Mouse (Mus musculus): ENCODE data around the gene Eci1. TPM values are rescaled to one million over a fixed set of nuclear protein-coding genes. Genes with fewer than 3 reads are reported as not detected.
A peak's percentile ranks its signal among the peaks of the same experiment; 100 is the strongest.

The Eci1 gene
- polyA plus RNA-seq (2014; fragmentation: Nextera tagmentation; extraction: Ambion mirVana), result 190 and 199 TPM in 2 replicates

- peak within 1 kb of the TSS; percentile 97 for H3K27ac ChIP-seq (ENCODE audit: low read depth, low read length)
- peak within 1 kb of the TSS; percentile 71 for H3K4me2 ChIP-seq
- WGBS (ENCODE audit: insufficient replicate concordance), result under 1% methylated on average over 48 of the region's 48 CpGs
- peak within 1 kb of the TSS; percentile 95 for H3K9ac ChIP-seq (ENCODE audit: low read depth, low read length)
- peak; percentile 96 for ATAC-seq (replicated peaks; ENCODE audit: insufficient number of reproducible peaks, low FRiP score, low TSS enrichment)
- peak within 1 kb of the TSS; percentile 87 for H3K4me3 ChIP-seq (ENCODE audit: low read depth, low read length)
- peaks cover 24% of the 10 kb centered on the region for H3K36me3 ChIP-seq (ENCODE audit: control insufficient read depth, insufficient read depth, low read length)
- no peaks in the 10 kb centered on the region for H3K27me3 ChIP-seq (ENCODE audit: control insufficient read depth, insufficient read depth, low read length)
- no peaks in the 10 kb centered on the region for H3K9me3 ChIP-seq (replicated peaks; ENCODE audit: control insufficient read depth, low read length)
- peaks cover 11% of the 10 kb centered on the region; the same call in 1 of the 2 replicates for H3K4me1 ChIP-seq (ENCODE audit: control insufficient read depth, insufficient read depth, low read length)
Observed at GRCm38 (mm10) chr17:24426471-24427169, at the start of gene Eci1. Eci1 (plus strand) TSS chr17:24426641.

GRCm38 (mm10) chr17:24378496-24378895 is 47.9 kb upstream of the Eci1 start:
- WGBS (ENCODE audit: insufficient replicate concordance), result 73% methylated on average over 2 of the region's 2 CpGs
- no peak overlapping the region for H3K4me3 ChIP-seq (ENCODE audit: low read depth, low read length)
- no peak overlapping the region for H3K9ac ChIP-seq (ENCODE audit: low read depth, low read length)
- peaks cover 3% of the 10 kb centered on the region for H3K36me3 ChIP-seq (ENCODE audit: control insufficient read depth, insufficient read depth, low read length)
- H3K4me1 ChIP-seq (ENCODE audit: control insufficient read depth, insufficient read depth, low read length), result 0 out of 2 replicates have a peak, but pooled peaks cover 4% of the 10 kb centered on the region
- no peak overlapping the region for H3K4me2 ChIP-seq
- no peak for ATAC-seq (replicated peaks; ENCODE audit: insufficient number of reproducible peaks, low FRiP score, low TSS enrichment)
- H3K27ac ChIP-seq (ENCODE audit: low read depth, low read length), result no peak overlapping the region
- H3K27me3 ChIP-seq (ENCODE audit: control insufficient read depth, insufficient read depth, low read length), result no peaks in the 10 kb centered on the region
- no peaks in the 10 kb centered on the region for H3K9me3 ChIP-seq (replicated peaks; ENCODE audit: control insufficient read depth, low read length)

DNA sequence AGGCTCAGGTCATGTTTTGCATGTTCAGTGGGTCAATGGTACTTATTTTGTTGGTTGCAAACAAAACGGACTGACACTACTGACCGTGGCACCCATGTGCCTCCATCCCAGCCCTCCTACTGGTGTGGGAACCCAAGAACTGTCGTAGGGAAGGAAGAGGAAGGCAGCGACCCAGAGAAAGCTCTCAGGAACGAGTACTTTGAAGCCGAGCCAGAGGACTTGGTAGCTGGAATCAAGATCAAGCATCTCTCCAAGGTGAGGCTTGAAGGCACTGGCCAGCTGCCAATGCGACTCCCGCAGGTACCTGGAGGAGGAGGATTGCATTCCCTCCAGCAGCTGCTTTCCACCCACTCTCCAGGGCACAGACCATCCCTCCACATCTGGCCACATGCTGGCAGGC is 42.7 kb upstream of the Eci1 start:
- 0 out of 2 replicates have a peak, but pooled peaks cover 3% of the 10 kb centered on the region for H3K36me3 ChIP-seq (ENCODE audit: control insufficient read depth, insufficient read depth, low read length)
- 81% methylated on average over 8 of the region's 8 CpGs for WGBS (ENCODE audit: insufficient replicate concordance)
- no peak overlapping the region for H3K27ac ChIP-seq (ENCODE audit: low read depth, low read length)
- no peak overlapping the region for H3K4me2 ChIP-seq
- no peaks in the 10 kb centered on the region for H3K27me3 ChIP-seq (ENCODE audit: control insufficient read depth, insufficient read depth, low read length)
- no peaks in the 10 kb centered on the region for H3K4me1 ChIP-seq (ENCODE audit: control insufficient read depth, insufficient read depth, low read length)
- H3K9me3 ChIP-seq (replicated peaks; ENCODE audit: control insufficient read depth, low read length), result no peaks in the 10 kb centered on the region
- ATAC-seq (replicated peaks; ENCODE audit: insufficient number of reproducible peaks, low FRiP score, low TSS enrichment), result no peak
- no peak overlapping the region for H3K4me3 ChIP-seq (ENCODE audit: low read depth, low read length)
- H3K9ac ChIP-seq (ENCODE audit: low read depth, low read length), result no peak overlapping the region

DNA sequence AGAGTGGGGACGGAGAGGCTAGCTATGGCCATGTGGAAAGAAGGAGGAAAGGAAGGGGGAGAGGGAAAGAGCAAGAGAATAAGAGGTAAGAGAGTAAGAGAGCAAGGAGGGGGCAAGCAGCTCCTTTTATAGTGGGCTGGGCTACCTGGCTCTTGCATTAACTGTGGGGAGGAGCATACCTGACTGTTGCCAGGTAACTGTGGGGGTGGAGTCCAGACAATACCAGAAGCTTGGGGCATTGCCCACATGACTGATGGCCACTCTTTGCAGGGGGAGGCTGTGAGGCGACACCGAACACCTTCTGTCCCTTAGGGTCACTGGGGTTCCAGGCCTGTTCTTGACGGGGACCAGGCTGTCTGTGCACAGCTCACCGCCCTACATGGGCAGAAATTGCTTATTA is 37.7 kb upstream of the Eci1 start:
- H3K9me3 ChIP-seq (replicated peaks; ENCODE audit: control insufficient read depth, low read length), result no peaks in the 10 kb centered on the region
- no peaks in the 10 kb centered on the region for H3K4me1 ChIP-seq (ENCODE audit: control insufficient read depth, insufficient read depth, low read length)
- no peaks in the 10 kb centered on the region for H3K27me3 ChIP-seq (ENCODE audit: control insufficient read depth, insufficient read depth, low read length)
- no peak for ATAC-seq (replicated peaks; ENCODE audit: insufficient number of reproducible peaks, low FRiP score, low TSS enrichment)
- no peak overlapping the region for H3K9ac ChIP-seq (ENCODE audit: low read depth, low read length)
- no peak overlapping the region for H3K4me2 ChIP-seq
- no peak overlapping the region for H3K4me3 ChIP-seq (ENCODE audit: low read depth, low read length)
- no peak overlapping the region for H3K27ac ChIP-seq (ENCODE audit: low read depth, low read length)
- WGBS (ENCODE audit: insufficient replicate concordance), result 84% methylated on average over 5 of the region's 5 CpGs
- no peaks in the 10 kb centered on the region for H3K36me3 ChIP-seq (ENCODE audit: control insufficient read depth, insufficient read depth, low read length)

- H3K4me2 ChIP-seq, result no peak overlapping the region
- no peak for ATAC-seq (replicated peaks; ENCODE audit: insufficient number of reproducible peaks, low FRiP score, low TSS enrichment)
- H3K4me3 ChIP-seq (ENCODE audit: low read depth, low read length), result no peak overlapping the region
- no peak overlapping the region for H3K9ac ChIP-seq (ENCODE audit: low read depth, low read length)
- H3K36me3 ChIP-seq (ENCODE audit: control insufficient read depth, insufficient read depth, low read length), result no peaks in the 10 kb centered on the region
- no peaks in the 10 kb centered on the region for H3K4me1 ChIP-seq (ENCODE audit: control insufficient read depth, insufficient read depth, low read length)
- H3K9me3 ChIP-seq (replicated peaks; ENCODE audit: control insufficient read depth, low read length), result no peaks in the 10 kb centered on the region
- H3K27me3 ChIP-seq (ENCODE audit: control insufficient read depth, insufficient read depth, low read length), result no peaks in the 10 kb centered on the region
- no peak overlapping the region for H3K27ac ChIP-seq (ENCODE audit: low read depth, low read length)
- 2% methylated on average over 2 of the region's 2 CpGs for WGBS (ENCODE audit: insufficient replicate concordance)
Observed at GRCm38 (mm10) chr17:24389865-24390264, 36.6 kb upstream of the Eci1 start.

GRCm38 (mm10) chr17:24391149-24391548 is 35.3 kb upstream of the Eci1 start:
- WGBS (ENCODE audit: insufficient replicate concordance), result 59% methylated on average over 8 of the region's 8 CpGs
- Histone ChIP-seq H3K4me2 (no peak overlapping the region), H3K27ac (ENCODE audit: low read depth, low read length) (no peak overlapping the region), H3K9ac (ENCODE audit: low read depth, low read length) (no peak overlapping the region), H3K4me1 (ENCODE audit: control insufficient read depth, insufficient read depth, low read length) (no peaks in the 10 kb centered on the region), H3K4me3 (ENCODE audit: low read depth, low read length) (no peak overlapping the region), H3K36me3 (ENCODE audit: control insufficient read depth, insufficient read depth, low read length) (no peaks in the 10 kb centered on the region), H3K9me3 (replicated peaks; ENCODE audit: control insufficient read depth, low read length) (no peaks in the 10 kb centered on the region), H3K27me3 (ENCODE audit: control insufficient read depth, insufficient read depth, low read length) (no peaks in the 10 kb centered on the region)
- ATAC-seq (replicated peaks; ENCODE audit: insufficient number of reproducible peaks, low FRiP score, low TSS enrichment), result no peak

GRCm38 (mm10) chr17:24393527-24393926 is 32.9 kb upstream of the Eci1 start:
- no peak overlapping the region for H3K4me3 ChIP-seq (ENCODE audit: low read depth, low read length)
- no peaks in the 10 kb centered on the region for H3K27me3 ChIP-seq (ENCODE audit: control insufficient read depth, insufficient read depth, low read length)
- H3K9ac ChIP-seq (ENCODE audit: low read depth, low read length), result no peak overlapping the region
- no peaks in the 10 kb centered on the region for H3K4me1 ChIP-seq (ENCODE audit: control insufficient read depth, insufficient read depth, low read length)
- H3K4me2 ChIP-seq, result no peak overlapping the region
- 27% methylated on average over 4 of the region's 4 CpGs for WGBS (ENCODE audit: insufficient replicate concordance)
- no peaks in the 10 kb centered on the region for H3K36me3 ChIP-seq (ENCODE audit: control insufficient read depth, insufficient read depth, low read length)
- no peaks in the 10 kb centered on the region for H3K9me3 ChIP-seq (replicated peaks; ENCODE audit: control insufficient read depth, low read length)
- ATAC-seq (replicated peaks; ENCODE audit: insufficient number of reproducible peaks, low FRiP score, low TSS enrichment), result no peak
- H3K27ac ChIP-seq (ENCODE audit: low read depth, low read length), result no peak overlapping the region

DNA sequence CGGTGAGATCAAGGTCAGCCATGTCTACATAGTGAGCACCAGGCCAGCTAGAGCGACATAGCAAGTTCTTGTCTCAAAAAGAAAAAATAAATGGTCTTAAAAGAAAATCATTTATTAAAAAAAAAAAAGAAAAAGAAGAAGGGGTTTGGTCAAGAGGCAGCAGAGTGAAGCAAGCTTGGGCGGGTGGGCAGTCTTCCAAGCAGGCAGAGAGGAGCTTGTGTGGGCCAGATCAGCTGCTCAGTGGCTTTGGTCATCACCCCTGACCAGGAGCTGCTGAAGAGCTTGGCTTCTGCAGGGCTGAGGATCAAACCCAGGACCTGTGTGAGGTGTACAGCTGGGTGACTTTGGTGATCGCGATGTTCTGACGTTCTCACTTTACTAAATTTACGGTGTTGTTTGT is 32.0 kb upstream of the Eci1 start:
- Histone ChIP-seq H3K27me3 (ENCODE audit: control insufficient read depth, insufficient read depth, low read length) (no peaks in the 10 kb centered on the region), H3K4me1 (ENCODE audit: control insufficient read depth, insufficient read depth, low read length) (no peaks in the 10 kb centered on the region), H3K27ac (ENCODE audit: low read depth, low read length) (no peak overlapping the region), H3K36me3 (ENCODE audit: control insufficient read depth, insufficient read depth, low read length) (no peaks in the 10 kb centered on the region), H3K4me2 (no peak overlapping the region), H3K9me3 (replicated peaks; ENCODE audit: control insufficient read depth, low read length) (no peaks in the 10 kb centered on the region), H3K4me3 (ENCODE audit: low read depth, low read length) (no peak overlapping the region), H3K9ac (ENCODE audit: low read depth, low read length) (no peak overlapping the region)
- WGBS (ENCODE audit: insufficient replicate concordance), result 86% methylated on average over 7 of the region's 7 CpGs
- ATAC-seq (replicated peaks; ENCODE audit: insufficient number of reproducible peaks, low FRiP score, low TSS enrichment), result no peak

- H3K27ac ChIP-seq (ENCODE audit: low read depth, low read length), result no peak overlapping the region
- H3K4me1 ChIP-seq (ENCODE audit: control insufficient read depth, insufficient read depth, low read length), result no peaks in the 10 kb centered on the region
- no peak overlapping the region for H3K9ac ChIP-seq (ENCODE audit: low read depth, low read length)
- 63% methylated on average over 3 of the region's 3 CpGs for WGBS (ENCODE audit: insufficient replicate concordance)
- ATAC-seq (replicated peaks; ENCODE audit: insufficient number of reproducible peaks, low FRiP score, low TSS enrichment), result no peak
- H3K4me3 ChIP-seq (ENCODE audit: low read depth, low read length), result no peak overlapping the region
- H3K4me2 ChIP-seq, result no peak overlapping the region
- peaks cover 7% of the 10 kb centered on the region for H3K36me3 ChIP-seq (ENCODE audit: control insufficient read depth, insufficient read depth, low read length)
- no peaks in the 10 kb centered on the region for H3K9me3 ChIP-seq (replicated peaks; ENCODE audit: control insufficient read depth, low read length)
- no peaks in the 10 kb centered on the region for H3K27me3 ChIP-seq (ENCODE audit: control insufficient read depth, insufficient read depth, low read length)
Observed at GRCm38 (mm10) chr17:24402371-24402770, 24.1 kb upstream of the Eci1 start.

Data from heart, embryonic 11.5 days (tissue).